Mouse (Mus musculus): ENCODE data around the gene Ryr2. TPM values are rescaled to one million over a fixed set of nuclear protein-coding genes. Genes with fewer than 3 reads are reported as not detected.

Ryr2 gene
- polyA plus RNA-seq, 1 experiment: 12.7 TPM

- TF ChIP-seq POLR2A (IDR thresholded peaks at IDR 0.05; ENCODE audit: borderline replicate concordance, extremely low read depth, insufficient read depth, insufficient read length, poor library complexity, severe bottlenecking) (no peak), CTCF (IDR thresholded peaks at IDR 0.05; ENCODE audit: borderline replicate concordance, extremely low read depth, insufficient read depth, insufficient read length) (no peak)
- DNase-seq (ENCODE audit: low read depth): no peak
Measured at GRCm38 (mm10) chr13:11533265-11533664, 573.5 kb downstream of the Ryr2 start.

GRCm38 (mm10) chr13:11532014-11532890 lies 574.5 kb downstream of the Ryr2 start:
- no peak for DNase-seq (ENCODE audit: low read depth)
- TF ChIP-seq CTCF (IDR thresholded peaks at IDR 0.05; ENCODE audit: borderline replicate concordance, extremely low read depth, insufficient read depth, insufficient read length): no peak
- no peak for TF ChIP-seq POLR2A (IDR thresholded peaks at IDR 0.05; ENCODE audit: borderline replicate concordance, extremely low read depth, insufficient read depth, insufficient read length, poor library complexity, severe bottlenecking)

- TF ChIP-seq POLR2A (IDR thresholded peaks at IDR 0.05; ENCODE audit: borderline replicate concordance, extremely low read depth, insufficient read depth, insufficient read length, poor library complexity, severe bottlenecking) (no peak), CTCF (IDR thresholded peaks at IDR 0.05; ENCODE audit: borderline replicate concordance, extremely low read depth, insufficient read depth, insufficient read length) (no peak)
- peak; percentile 31 for DNase-seq (ENCODE audit: low read depth)
Measured at GRCm38 (mm10) chr13:11523612-11524011, 583.1 kb downstream of the Ryr2 start.

- TF ChIP-seq POLR2A (IDR thresholded peaks at IDR 0.05; ENCODE audit: borderline replicate concordance, extremely low read depth, insufficient read depth, insufficient read length, poor library complexity, severe bottlenecking): no peak
- no peak for TF ChIP-seq CTCF (IDR thresholded peaks at IDR 0.05; ENCODE audit: borderline replicate concordance, extremely low read depth, insufficient read depth, insufficient read length)
Measured at GRCm38 (mm10) chr13:11520765-11521164, 586.0 kb downstream of the Ryr2 start.

GRCm38 (mm10) chr13:11511540-11512177 lies 595.1 kb downstream of the Ryr2 start:
- peak; percentile 41 for DNase-seq (ENCODE audit: low read depth)
- TF ChIP-seq CTCF (IDR thresholded peaks at IDR 0.05; ENCODE audit: borderline replicate concordance, extremely low read depth, insufficient read depth, insufficient read length): no peak
- TF ChIP-seq POLR2A (IDR thresholded peaks at IDR 0.05; ENCODE audit: borderline replicate concordance, extremely low read depth, insufficient read depth, insufficient read length, poor library complexity, severe bottlenecking): no peak

More at GRCm38 (mm10) chr13:11520765-11521164, 586.0 kb downstream of the Ryr2 start:
- DNase-seq (ENCODE audit: low read depth): no peak

Other genes with a start within 250 kb of the Ryr2 start
- gene Mtr, start 151.2 kb upstream of the Ryr2 start, polyA plus RNA-seq (2012; rRNA removed): 7.5 and 7.8 TPM in 2 replicates
- gene Actn2, start 233.8 kb upstream of the Ryr2 start, polyA plus RNA-seq (2012; rRNA removed): 3.4 and 4.8 TPM in 2 replicates